Mouse (Mus musculus) lung, adult 18-20 months (tissue): Measurements from ENCODE around the gene Psmd9.

Experiments used
- DNase-seq, 2 experiments: peaks; one replicate each; pipeline ENCODE4 v3.0.0; 2022; ENCODE audit warnings: mixed read lengths in 2 of 2

Psmd9 gene

GRCm38 (mm10) chr5:123137044-123137909, 31.9 kb upstream of the Psmd9 start:
- DNase-seq: peak; percentile 93 to 96

DNA sequence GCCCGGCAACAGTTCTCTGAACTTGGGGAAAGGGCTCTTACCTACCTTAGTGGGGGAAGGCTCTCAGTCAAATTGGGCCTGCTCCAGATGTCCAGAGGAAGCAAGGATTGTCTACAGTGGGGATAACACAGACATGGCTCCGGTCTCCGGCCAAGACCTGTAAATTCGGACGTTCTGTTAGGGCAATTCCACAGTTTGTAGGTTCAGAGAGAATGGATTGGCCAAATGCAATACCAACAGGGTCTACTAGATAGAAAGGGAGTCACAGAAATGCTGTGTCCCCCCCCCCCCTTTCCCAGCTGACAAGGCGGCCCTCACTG, 31.3 kb upstream of the Psmd9 start:
- DNase-seq: no peak

DNA sequence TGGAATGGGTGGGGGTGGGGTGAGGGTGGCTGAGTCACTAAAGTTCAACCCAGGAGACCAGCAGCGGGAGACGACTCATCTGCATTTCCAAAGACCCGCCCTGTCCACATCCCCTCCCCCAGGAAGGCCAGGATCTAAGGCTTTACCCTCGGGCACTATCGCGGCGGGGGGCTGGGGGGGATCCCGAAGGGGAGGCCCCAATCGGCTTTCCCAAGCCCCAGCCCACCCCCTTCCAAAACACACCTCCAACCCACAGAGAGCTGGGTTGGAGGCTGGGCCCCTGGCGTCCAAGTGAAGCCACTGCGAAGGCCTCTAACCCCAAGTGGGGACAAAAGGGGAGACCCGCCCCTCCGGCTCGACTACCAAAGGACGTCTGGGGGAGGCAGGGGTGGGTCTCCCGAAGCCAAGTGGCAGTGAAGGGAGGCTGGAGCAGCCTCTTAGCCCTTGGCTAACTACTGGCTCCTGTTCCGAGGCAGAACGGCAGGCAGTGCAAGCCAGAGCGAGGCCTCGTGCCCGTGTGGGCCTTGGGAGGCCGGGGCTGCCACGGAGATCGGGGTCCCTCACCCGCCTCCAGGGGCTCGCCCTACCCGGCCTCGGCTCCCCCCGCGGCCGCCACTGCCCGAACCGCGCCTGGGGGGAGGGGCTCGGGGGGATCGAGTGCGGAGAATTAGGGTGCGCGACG, 30.8 kb upstream of the Psmd9 start:
- DNase-seq: peak; percentile 79 to 85

GRCm38 (mm10) chr5:123138953-123139721, 30.1 kb upstream of the Psmd9 start:
- peak; percentile 88 to 90 for DNase-seq

GRCm38 (mm10) chr5:123139722-123140627, 29.2 kb upstream of the Psmd9 start:
- DNase-seq: no peak

- DNase-seq: peak; percentile 92 to 93
These were observed 28.3 kb upstream of the Psmd9 start for GRCm38 (mm10) chr5:123140694-123141554.

DNA sequence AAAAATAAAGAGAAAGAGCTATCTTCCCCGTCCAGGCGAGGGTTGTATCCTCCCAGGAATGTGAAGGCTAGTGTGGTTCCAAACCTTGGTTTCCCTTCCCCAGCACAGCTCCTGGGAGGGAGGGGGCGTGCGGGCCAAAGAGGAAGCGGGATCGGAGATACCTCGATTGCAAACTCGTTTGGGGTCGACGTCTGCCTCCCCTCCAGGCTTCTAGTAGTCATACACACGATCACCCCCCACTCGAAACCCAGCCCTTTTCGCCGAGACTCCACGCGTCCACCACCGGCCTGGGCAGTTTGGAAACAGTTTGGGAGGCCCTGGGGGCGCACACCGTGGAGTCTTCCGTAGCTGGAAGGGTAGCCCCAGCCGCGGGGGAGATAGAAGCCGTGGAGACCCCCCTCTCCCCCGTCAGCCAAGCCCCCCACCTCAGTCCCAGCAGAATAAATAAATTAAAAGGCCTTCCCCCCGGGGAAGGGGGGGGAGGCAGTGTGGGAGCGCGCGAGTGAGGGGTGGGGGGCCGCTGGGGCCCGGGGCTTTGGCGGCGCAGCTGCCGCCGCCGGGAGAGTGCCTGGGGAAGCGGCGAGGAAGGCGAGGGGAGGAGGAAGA, 27.6 kb upstream of the Psmd9 start:
- DNase-seq: peak; percentile 67 to 72

DNA sequence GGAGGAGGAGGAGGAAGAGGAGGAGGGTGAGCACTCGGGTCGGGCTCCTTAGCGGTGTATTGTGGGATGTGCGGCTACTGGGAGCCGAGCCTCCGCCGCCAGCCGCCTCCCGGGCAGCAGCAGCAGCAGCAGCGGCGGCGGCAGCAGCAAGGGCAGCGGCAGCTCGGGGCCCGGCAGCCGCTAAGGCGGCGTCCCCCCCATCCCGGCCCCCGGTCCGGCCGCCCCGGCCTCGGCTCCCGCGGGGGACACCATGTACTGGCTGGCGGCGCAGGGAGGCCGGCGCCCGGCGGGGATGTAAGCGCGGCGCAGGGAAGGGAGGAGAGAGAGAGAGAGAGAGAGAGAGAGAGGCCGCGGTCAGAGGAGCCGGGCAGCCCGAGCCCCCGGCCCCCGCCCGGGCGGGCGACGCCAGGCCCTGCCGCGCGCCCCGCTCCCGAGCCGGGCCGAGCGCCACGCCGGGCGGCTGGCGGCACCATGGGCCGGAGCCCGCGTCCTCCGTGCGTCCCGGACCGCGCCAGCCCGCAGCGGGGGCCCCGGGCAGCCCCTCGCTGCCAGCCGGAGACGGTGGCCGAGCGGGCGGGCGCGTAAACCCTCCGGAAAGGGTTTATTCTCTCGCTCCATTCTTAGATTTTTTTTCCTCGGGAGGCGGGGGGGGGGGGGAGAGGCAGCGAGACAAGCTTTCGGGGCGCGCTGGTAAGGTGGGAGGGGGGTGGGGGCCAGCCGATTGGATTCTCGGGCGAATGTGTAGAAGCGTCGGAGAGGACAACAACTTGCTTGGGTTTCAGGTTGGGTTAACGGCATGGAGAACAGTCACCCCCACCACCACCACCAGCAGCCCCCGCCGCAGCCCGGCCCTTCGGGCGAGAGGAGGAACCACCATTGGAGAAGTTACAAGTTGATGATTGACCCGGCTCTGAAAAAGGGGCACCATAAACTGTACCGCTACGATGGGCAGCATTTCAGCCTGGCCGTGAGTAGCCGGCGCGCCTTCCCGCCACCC, 26.8 kb upstream of the Psmd9 start, which contains the start of gene Setd1b:
Setd1b (plus strand) TSS at position 33 of the 997 bp plus-strand sequence.
- peak; percentile 75 for DNase-seq

DNA sequence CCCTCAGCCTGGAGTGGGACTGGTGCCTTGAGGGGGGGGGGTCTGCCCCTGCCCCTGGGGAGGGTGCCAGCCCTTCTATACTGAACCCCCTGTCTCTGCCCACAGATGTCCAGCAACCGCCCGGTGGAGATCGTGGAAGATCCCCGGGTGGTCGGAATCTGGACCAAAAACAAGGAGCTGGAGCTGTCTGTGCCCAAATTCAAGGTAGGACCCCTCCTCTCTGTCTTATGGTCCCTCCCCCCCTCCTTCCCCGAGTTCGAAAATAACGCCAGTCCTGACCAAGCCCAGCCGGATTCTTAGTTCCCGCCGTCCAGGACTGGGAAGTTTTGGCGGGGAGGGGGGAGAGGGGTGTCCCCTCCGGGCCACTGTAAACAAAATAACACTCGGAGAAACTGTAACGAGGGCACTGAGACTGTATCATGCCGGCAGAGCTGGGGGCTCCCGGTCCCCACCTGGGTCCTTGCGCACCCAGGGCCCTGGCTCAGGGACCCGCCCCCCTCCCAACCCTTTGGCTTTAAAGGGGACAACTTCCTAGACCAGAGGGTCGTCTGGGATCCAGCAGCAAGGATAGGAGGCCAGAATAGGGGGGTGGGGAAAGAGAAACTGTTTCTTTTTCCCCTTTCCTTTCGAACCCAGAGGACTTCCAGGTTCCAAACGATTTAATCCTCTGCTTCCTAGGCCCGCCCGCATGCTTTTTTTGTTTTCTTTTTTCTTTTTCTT, 25.8 kb upstream of the Psmd9 start:
- DNase-seq: no peak

GRCm38 (mm10) chr5:123143971-123144745, 25.1 kb upstream of the Psmd9 start:
- DNase-seq: no peak

- DNase-seq: peak; percentile 45 to 53
These were observed 24.2 kb upstream of the Psmd9 start for GRCm38 (mm10) chr5:123144746-123145590.

GRCm38 (mm10) chr5:123146357-123146756, 22.9 kb upstream of the Psmd9 start:
- no peak for DNase-seq

DNA sequence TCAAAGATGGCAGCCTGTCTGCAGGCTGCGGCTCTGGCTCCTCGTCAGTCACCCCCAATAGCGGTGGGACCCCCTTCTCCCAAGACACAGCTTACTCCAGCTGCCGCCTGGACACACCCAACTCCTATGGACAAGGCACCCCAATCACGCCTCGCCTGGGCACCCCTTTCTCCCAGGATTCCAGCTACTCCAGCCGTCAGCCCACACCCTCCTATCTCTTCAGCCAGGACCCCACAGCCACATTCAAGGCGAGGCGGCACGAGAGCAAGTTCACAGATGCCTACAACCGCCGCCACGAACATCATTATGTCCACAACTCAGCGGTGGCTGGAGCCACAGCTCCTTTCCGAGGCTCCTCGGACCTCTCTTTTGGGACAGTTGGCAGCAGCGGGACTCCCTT, 21.6 kb upstream of the Psmd9 start:
- no peak for DNase-seq

- no peak for DNase-seq
These were observed 21.0 kb upstream of the Psmd9 start for GRCm38 (mm10) chr5:123148073-123148722.

DNA sequence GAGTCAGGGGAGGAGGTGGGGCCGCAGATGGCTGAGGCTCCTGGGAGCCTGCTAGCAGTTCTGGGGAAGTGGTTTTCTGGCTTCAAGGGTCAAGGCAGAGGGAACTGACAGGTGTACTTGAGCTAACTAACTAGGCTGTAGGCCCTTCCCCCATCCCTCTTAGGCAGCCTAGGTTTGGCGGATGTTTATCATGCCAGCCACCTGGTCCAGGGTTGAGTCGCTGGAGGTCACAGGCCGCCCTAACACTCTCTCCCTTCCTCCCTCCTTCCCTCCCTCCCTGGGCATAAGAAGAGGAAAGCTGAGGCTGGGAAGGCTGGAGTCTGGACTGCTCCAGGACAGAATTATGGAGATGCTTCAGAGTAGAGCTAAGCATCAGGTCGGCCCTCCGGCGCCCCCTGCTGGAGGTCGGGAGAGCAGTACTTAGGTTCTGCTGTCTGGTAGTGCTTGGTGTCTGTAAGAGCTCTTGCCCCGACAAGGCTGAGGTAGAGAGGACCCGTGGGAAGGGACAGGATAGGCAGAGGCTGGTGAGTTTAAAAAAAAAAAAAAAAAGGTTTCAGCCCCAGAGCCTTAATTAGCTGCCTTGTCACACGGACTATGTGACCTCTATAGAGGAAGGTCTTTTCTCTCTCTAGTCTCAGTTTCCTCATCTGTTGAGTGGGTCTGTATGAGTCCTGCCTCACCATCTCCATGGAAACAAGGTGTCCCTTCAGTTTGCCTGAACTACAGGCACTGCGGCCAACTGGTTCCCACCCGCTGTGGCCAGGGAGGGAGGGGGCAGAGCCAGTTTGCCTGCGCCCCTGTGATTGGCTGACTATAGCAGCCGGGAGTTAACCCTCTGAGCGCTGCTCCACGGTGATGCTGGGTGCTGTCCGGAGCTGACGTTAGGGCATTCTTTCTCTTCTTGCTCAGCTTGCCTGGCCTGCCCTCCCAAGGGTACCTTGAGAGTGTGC, 19.5 kb upstream of the Psmd9 start:
- peak; percentile 89 to 92 for DNase-seq
